Mouse (Mus musculus) kidney, embryonic 16.5 days (tissue): ENCODE measurements around the gene 9930104L06Rik. TPM values are rescaled to one million over a fixed set of nuclear protein-coding genes. Genes with fewer than 3 reads are reported as not detected.

Experiments
- ATAC-seq: fragments of 200-750 bp; cut with Nextera tagmentation; 2 replicates; pipeline ENCODE4 v1.8.0; 2017; ENCODE audit warnings: moderate TSS enrichment; ENCODE audit not compliant: low FRiP score, low TSS enrichment
- H3K27ac ChIP-seq: fragments of 300-500 bp; sonication (generic); 2 replicates; pipeline ENCODE4 v1.5.1; 2014; ENCODE audit warnings: low read length
- H3K27me3 ChIP-seq: fragments of 300-500 bp; sonication (generic); 2 replicates; pipeline ENCODE4 v1.6.1; 2014; ENCODE audit warnings: low read length, control low read depth, mixed read lengths; ENCODE audit not compliant: insufficient read depth
- H3K36me3 ChIP-seq: fragments of 300-500 bp; sonication (generic); 2 replicates; pipeline ENCODE4 v1.6.1; 2014; ENCODE audit warnings: low read length, control low read depth, mixed read lengths; ENCODE audit not compliant: insufficient read depth
- H3K4me1 ChIP-seq: fragments of 300-500 bp; sonication (generic); 2 replicates; pipeline ENCODE4 v1.6.1; 2014; ENCODE audit warnings: low read length, control low read depth, mixed read lengths; ENCODE audit not compliant: insufficient read depth
- H3K4me2 ChIP-seq: fragments of 300-500 bp; sonication (generic); replicated peaks from 2 replicates; pipeline ENCODE4 v1.6.1; 2014; ENCODE audit warnings: low read depth, low read length
- H3K4me3 ChIP-seq: fragments of 300-500 bp; sonication (generic); 2 replicates; pipeline ENCODE4 v1.5.1; 2014; ENCODE audit warnings: mild to moderate bottlenecking, low read length
- H3K9ac ChIP-seq: fragments of 300-500 bp; sonication (generic); replicated peaks from 2 replicates; pipeline ENCODE4 v1.6.1; 2014; ENCODE audit warnings: low read length
- H3K9me3 ChIP-seq: fragments of 300-500 bp; sonication (generic); 2 replicates; pipeline ENCODE4 v1.6.1; 2016; ENCODE audit warnings: low read length, control low read depth
- WGBS: fragments of 180-500 bp; shearing (Covaris S2); extraction: QIAGEN DNeasy Blood & Tissue Kit; methylation state at CpG from one replicate; pipeline ENCODE4 v1.1.7; 2014; 5-methylcytosine and 5-hydroxymethylcytosine counted together
- polyA plus RNA-seq: library from polyadenylated mRNA; unstranded; fragments of >200 nt; fragmentation: Nextera tagmentation; extraction: Ambion mirVana; gene quantifications from 2 replicates; pipeline ENCODE4 v1.2.1, GENCODE M21; 2015

9930104L06Rik gene
- polyA plus RNA-seq, 1 experiment from 2014 or later = 12.7 TPM

DNA sequence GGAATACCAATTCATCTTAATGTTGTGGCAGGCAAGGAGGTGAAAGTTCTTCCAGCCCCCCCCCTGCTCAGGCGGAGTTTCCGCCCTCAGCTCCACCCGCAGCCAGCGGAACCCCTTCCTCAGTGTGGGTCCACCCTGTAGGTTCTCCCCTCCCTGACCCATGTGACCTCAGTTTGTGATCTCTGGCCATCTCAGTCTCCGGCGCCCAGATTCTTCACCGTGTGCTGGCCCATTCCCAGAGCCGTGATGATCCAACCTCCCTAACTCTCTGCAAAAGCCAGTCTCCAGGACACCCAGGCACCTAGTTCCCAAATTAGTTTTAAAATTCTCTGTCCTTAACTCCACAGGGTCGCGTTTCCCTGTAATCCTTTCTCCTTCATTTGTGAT lies 50.9 kb downstream of the 9930104L06Rik start:
- H3K27me3 ChIP-seq = peaks cover 85% of the 10 kb centered on the region
- H3K9ac ChIP-seq = peak overlapping the region; percentile 7; the same call in 1 of the 2 replicates
- no peaks in the 10 kb centered on the region for H3K9me3 ChIP-seq
- peaks cover 60% of the 10 kb centered on the region for H3K4me1 ChIP-seq
- ATAC-seq = no peak
- H3K4me3 ChIP-seq = peak overlapping the region; percentile 56
- no peak overlapping the region for H3K27ac ChIP-seq
- WGBS = 4% methylated on average over 10 of the region's 10 CpGs
- H3K36me3 ChIP-seq = no peaks in the 10 kb centered on the region
- H3K4me2 ChIP-seq = peak overlapping the region; percentile 62

DNA sequence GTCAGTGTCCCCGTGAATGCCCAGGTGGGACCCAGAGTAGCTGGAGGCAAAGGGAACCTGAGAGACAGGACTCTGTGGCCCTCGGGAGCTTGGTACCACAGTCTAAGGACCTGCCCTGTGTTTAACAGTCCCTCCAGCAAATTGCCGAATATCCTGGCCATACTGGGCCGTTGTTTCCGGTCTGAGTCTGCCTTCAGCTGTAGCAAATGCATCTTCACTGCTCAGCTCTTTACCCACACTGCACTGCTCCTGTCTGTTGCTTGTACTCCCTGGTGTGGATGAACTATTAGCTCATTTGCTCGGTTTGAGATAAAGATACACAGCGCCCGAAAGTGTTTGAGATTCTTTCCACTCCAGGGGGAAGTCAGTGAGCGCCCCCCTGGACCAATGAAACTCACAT lies 51.5 kb downstream of the 9930104L06Rik start:
- no peak for ATAC-seq
- Histone ChIP-seq H3K9ac (no peak overlapping the region), H3K27me3 (peaks cover 79% of the 10 kb centered on the region), H3K27ac (peak overlapping the region; percentile 80), H3K4me1 (peaks cover 60% of the 10 kb centered on the region), H3K9me3 (no peaks in the 10 kb centered on the region), H3K4me2 (peak overlapping the region; percentile 62), H3K36me3 (no peaks in the 10 kb centered on the region), H3K4me3 (peak overlapping the region; percentile 1; the same call in 1 of the 2 replicates)
- WGBS = 12% methylated on average over 9 of the region's 9 CpGs

DNA sequence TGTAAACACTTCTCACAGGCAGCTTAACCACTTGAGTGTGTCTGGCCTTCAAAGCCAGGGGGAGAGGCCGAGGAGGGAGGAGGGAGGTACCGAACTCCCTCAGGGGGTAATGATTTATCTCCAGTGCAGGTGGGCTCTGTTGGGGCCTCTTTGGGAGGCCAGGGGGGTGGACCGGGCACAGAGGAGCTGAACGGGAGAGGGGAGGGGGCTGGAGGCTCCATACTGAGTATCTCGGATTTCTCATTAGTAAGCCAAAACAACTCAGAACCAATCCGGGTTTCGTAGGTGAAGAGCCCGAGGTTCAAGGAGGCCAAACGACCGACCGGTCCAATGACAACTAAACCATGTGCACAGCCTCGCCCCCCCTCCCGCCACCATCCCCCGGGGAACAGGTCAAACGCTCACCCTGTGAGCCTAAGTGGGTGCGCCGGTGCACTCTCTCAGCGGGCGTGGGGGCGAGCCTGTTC lies 53.0 kb downstream of the 9930104L06Rik start:
- Histone ChIP-seq H3K4me2 (peak overlapping the region; percentile 42), H3K36me3 (no peaks in the 10 kb centered on the region), H3K27ac (peak overlapping the region; percentile 61), H3K4me3 (peak overlapping the region; percentile 18), H3K9ac (0 out of 2 replicates have a peak overlapping the region, but pooled peaks have one; percentile 20), H3K9me3 (no peaks in the 10 kb centered on the region), H3K27me3 (peaks cover 64% of the 10 kb centered on the region), H3K4me1 (peaks cover 60% of the 10 kb centered on the region)
- peak; percentile 79 for ATAC-seq
- WGBS = under 1% methylated on average over 20 of the region's 20 CpGs

DNA sequence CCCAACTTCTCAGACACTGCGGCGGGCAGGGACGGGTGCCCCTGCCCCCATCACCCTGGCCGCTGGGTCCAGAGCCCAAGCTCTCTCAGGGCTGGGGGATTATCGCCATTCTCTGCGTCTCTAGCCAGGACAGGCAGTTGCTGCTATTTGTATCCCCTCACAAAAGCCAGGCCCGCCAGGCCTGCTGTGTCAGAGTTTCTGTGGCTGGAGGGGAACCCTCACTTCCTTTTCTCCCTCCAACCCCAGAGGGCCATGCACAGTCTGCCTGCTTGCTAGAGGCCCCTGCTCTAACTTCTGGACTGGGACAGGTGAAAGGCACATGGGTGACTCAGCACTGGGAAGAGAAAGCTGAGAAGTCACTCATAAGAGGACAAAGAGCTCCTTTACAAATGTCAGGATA lies 53.5 kb downstream of the 9930104L06Rik start:
- Histone ChIP-seq H3K4me2 (peak overlapping the region; percentile 42), H3K9me3 (no peaks in the 10 kb centered on the region), H3K4me3 (peak overlapping the region; percentile 18), H3K27ac (peak overlapping the region; percentile 61), H3K27me3 (peaks cover 60% of the 10 kb centered on the region), H3K9ac (peak overlapping the region; percentile 20; the same call in 1 of the 2 replicates), H3K4me1 (peaks cover 57% of the 10 kb centered on the region), H3K36me3 (no peaks in the 10 kb centered on the region)
- ATAC-seq = no peak
- WGBS = 4% methylated on average over 7 of the region's 7 CpGs

Other genes starting within 250 kb of the 9930104L06Rik start
- gene Utp11, start 243.4 kb upstream of the 9930104L06Rik start, polyA plus RNA-seq = 65.4 and 72.5 TPM in 2 replicates
- gene Fhl3, start 236.3 kb upstream of the 9930104L06Rik start, polyA plus RNA-seq = 6.6 and 8.1 TPM in 2 replicates
- 162 and 169 TPM in 2 replicates for gene Sf3a3, start 222.3 kb upstream of the 9930104L06Rik start, polyA plus RNA-seq
- gene Inpp5b, start 195.2 kb upstream of the 9930104L06Rik start, polyA plus RNA-seq = 34.7 and 35.0 TPM in 2 replicates
- 13.4 and 14.0 TPM in 2 replicates for gene Mtf1, start 134.9 kb upstream of the 9930104L06Rik start, polyA plus RNA-seq
- gene Yrdc, start 86.4 kb upstream of the 9930104L06Rik start, polyA plus RNA-seq = 34.8 and 37.2 TPM in 2 replicates
- 41.6 and 43.8 TPM in 2 replicates for gene 1110065P20Rik, start 85.9 kb upstream of the 9930104L06Rik start, polyA plus RNA-seq
- gene Maneal, start 74.9 kb upstream of the 9930104L06Rik start, polyA plus RNA-seq = 0.46 and 0.61 TPM in 2 replicates
- 0.06 and 0.12 TPM in 2 replicates for gene Epha10, start 56.1 kb upstream of the 9930104L06Rik start, polyA plus RNA-seq
- gene Cdca8, start 2.3 kb downstream of the 9930104L06Rik start, polyA plus RNA-seq = 149 and 164 TPM in 2 replicates
- 25.1 and 31.1 TPM in 2 replicates for gene Rspo1, start 49.4 kb downstream of the 9930104L06Rik start, polyA plus RNA-seq
- 80.7 and 82.7 TPM in 2 replicates for gene Gnl2, start 79.5 kb downstream of the 9930104L06Rik start, polyA plus RNA-seq
- 0.11 and 0.13 TPM in 2 replicates for gene Dnali1, start 128.7 kb downstream of the 9930104L06Rik start, polyA plus RNA-seq
- gene Snip1, start 129.6 kb downstream of the 9930104L06Rik start, polyA plus RNA-seq = 28.8 and 30.3 TPM in 2 replicates
- gene Meaf6, start 148.1 kb downstream of the 9930104L06Rik start, polyA plus RNA-seq = 54.1 and 60.2 TPM in 2 replicates
- gene Zc3h12a, start 190.8 kb downstream of the 9930104L06Rik start, polyA plus RNA-seq = 0.66 and 0.90 TPM in 2 replicates